Mouse (Mus musculus): Measurements from ENCODE around the gene Stard13.

GRCm38 (mm10) chr5:151274265-151274664, 40.6 kb upstream of the Stard13 start:
- TF ChIP-seq CTCF (IDR thresholded peaks at IDR 0.05; ENCODE audit: extremely low read depth, insufficient read depth, low read length), result no peak
- no peak for TF ChIP-seq POLR2A (IDR thresholded peaks at IDR 0.05; ENCODE audit: extremely low read depth, insufficient read depth, low read length)
